Mouse (Mus musculus): Measurements from ENCODE around the gene Sst. TPM values are rescaled to one million over a fixed set of nuclear protein-coding genes. Genes with fewer than 3 reads are reported as not detected.

The Sst gene
- total and polyA plus RNA-seq, 3 experiments, result not detected

DNA sequence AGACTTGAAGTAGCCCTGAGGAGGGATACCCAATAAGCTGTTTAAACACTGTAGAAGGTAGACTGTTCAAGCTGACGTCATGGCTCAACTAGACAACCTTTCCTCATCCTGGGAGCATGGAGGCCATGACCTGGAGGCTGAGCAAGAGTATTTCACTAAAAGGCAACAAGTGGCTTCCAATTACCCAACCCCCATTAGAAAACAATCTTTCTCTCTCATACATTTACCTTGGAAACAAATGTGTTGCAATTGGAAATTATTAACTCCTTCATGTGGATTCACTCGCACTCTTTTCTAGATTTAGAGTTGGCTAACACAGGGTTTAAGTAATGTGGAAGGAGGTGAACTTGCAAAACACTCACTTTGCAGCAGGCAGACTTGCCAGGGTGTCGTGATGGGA lies 4.4 kb upstream of the Sst start:
- no peaks in the 10 kb centered on the region for H3K27me3 ChIP-seq (ENCODE audit: control insufficient read depth in 1 of 2, insufficient read depth in 2 of 2, low read length in 2 of 2)
- H3K36me3 ChIP-seq (ENCODE audit: control insufficient read depth in 1 of 2, insufficient read depth in 2 of 2, low read length in 2 of 2), result no peaks in the 10 kb centered on the region
- H3K4me3 ChIP-seq (ENCODE audit: control insufficient read depth in 1 of 2, insufficient read depth in 1 of 2, low read depth in 2 of 2, low read length in 2 of 2), result no peak overlapping the region
- no peak overlapping the region for H3K27ac ChIP-seq (ENCODE audit: control insufficient read depth, low read depth, low read length)
- no peaks in the 10 kb centered on the region; the same call in 1 of the 2 replicates for H3K9me3 ChIP-seq (replicated peaks; ENCODE audit: insufficient read depth, low read length)
- no peaks in the 10 kb centered on the region for H3K79me2 ChIP-seq (ENCODE audit: control insufficient read depth, insufficient read depth, low read length, poor library complexity)
- H3K4me1 ChIP-seq (ENCODE audit: control insufficient read depth in 1 of 2, insufficient read depth in 2 of 2, low read length in 2 of 2), result no peaks in the 10 kb centered on the region
- TF ChIP-seq JUND (IDR thresholded peaks at IDR 0.05; ENCODE audit: low read depth, low read length) (no peak), TAL1 (IDR thresholded peaks at IDR 0.05; ENCODE audit: low read length) (no peak), CHD2 (IDR thresholded peaks at IDR 0.05; ENCODE audit: low read length) (no peak), POLR2AphosphoS5 (IDR thresholded peaks at IDR 0.05; ENCODE audit: borderline replicate concordance, low read depth, low read length) (no peak), ZNF384 (IDR thresholded peaks at IDR 0.05; ENCODE audit: low read depth, low read length) (no peak), ZC3H11A (IDR thresholded peaks at IDR 0.05; ENCODE audit: low read depth, low read length) (no peak), TCF12 (IDR thresholded peaks at IDR 0.05; ENCODE audit: low read depth, low read length) (no peak), BHLHE40 (IDR thresholded peaks at IDR 0.05; ENCODE audit: borderline replicate concordance, low read depth, low read length) (no peak), CTCF (IDR thresholded peaks at IDR 0.05 in 2 of 3, conservative IDR thresholded peaks at IDR 0.05 in 1 of 3; ENCODE audit: control insufficient read depth in 1 of 3, insufficient read depth in 1 of 3, low read depth in 2 of 3, low read length in 3 of 3, poor library complexity in 1 of 3, severe bottlenecking in 1 of 3) (no peak), MYC (IDR thresholded peaks at IDR 0.05; ENCODE audit: low read depth, low read length) (no peak), ZKSCAN1 (IDR thresholded peaks at IDR 0.05; ENCODE audit: low read depth, low read length) (no peak), ETS1 (IDR thresholded peaks at IDR 0.05; ENCODE audit: low read depth, low read length) (no peak), E2F4 (IDR thresholded peaks at IDR 0.05; ENCODE audit: borderline replicate concordance, low read depth, low read length) (no peak), HCFC1 (IDR thresholded peaks at IDR 0.05; ENCODE audit: low read depth, low read length) (no peak), GATA1 (IDR thresholded peaks at IDR 0.05; ENCODE audit: low read depth, low read length) (no peak), POLR2A (IDR thresholded peaks at IDR 0.05; ENCODE audit: control insufficient read depth in 1 of 2, insufficient read depth in 1 of 2, low read depth in 1 of 2, low read length in 2 of 2, poor library complexity in 1 of 2) (no peak), ZMIZ1 (IDR thresholded peaks at IDR 0.05; ENCODE audit: low read depth, low read length) (no peak), SMC3 (IDR thresholded peaks at IDR 0.05; ENCODE audit: low read depth, low read length) (no peak), MXI1 (IDR thresholded peaks at IDR 0.05; ENCODE audit: low read depth, low read length) (no peak)
- no peak for DNase-seq (ENCODE audit: low read depth, low spot score)
- H3K9ac ChIP-seq (ENCODE audit: control insufficient read depth, low read depth, low read length, poor library complexity, severe bottlenecking), result no peak overlapping the region

DNA sequence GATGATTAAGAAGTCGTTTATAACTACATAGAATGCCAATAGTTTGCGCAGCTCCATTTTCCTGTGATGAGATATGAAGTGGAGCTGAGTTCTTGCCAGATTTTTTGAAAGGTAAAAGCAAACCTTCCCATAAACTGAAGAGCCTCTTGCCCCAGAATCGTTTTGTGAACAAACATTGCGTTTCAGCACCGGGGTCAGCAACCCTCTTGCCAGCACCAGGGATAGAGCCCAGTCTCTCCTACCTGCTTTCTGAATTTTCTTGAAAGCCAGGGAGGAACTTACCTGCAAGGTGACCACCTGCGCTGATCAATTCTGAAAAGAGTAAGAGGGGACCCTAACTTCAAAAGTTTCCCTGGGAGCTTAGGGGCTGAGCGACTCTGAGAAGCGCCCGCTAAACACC lies 607 bp downstream of the Sst start:
- no peak for TF ChIP-seq JUND (IDR thresholded peaks at IDR 0.05; ENCODE audit: low read depth, low read length)
- no peak for TF ChIP-seq ZC3H11A (IDR thresholded peaks at IDR 0.05; ENCODE audit: low read depth, low read length)
- no peak for TF ChIP-seq SIN3A (IDR thresholded peaks at IDR 0.05; ENCODE audit: low read length)
- no peak for TF ChIP-seq MAX (IDR thresholded peaks at IDR 0.05; ENCODE audit: low read length)
- TF ChIP-seq POLR2AphosphoS5 (IDR thresholded peaks at IDR 0.05; ENCODE audit: borderline replicate concordance, low read depth, low read length), result no peak
- TF ChIP-seq TBP (IDR thresholded peaks at IDR 0.05; ENCODE audit: low read depth, low read length), result no peak
- no peak for TF ChIP-seq TCF12 (IDR thresholded peaks at IDR 0.05; ENCODE audit: low read depth, low read length)
- no peak for TF ChIP-seq NELFE (IDR thresholded peaks at IDR 0.05; ENCODE audit: low read depth, low read length)
- TF ChIP-seq CHD1 (IDR thresholded peaks at IDR 0.05; ENCODE audit: low read depth, low read length), result no peak
- TF ChIP-seq MAFK (IDR thresholded peaks at IDR 0.05; ENCODE audit: borderline replicate concordance, low read depth, low read length), result no peak
- Histone ChIP-seq H3K4me1 (ENCODE audit: control insufficient read depth in 1 of 2, insufficient read depth in 2 of 2, low read length in 2 of 2) (no peaks in the 10 kb centered on the region), H3K36me3 (ENCODE audit: control insufficient read depth in 1 of 2, insufficient read depth in 2 of 2, low read length in 2 of 2) (no peaks in the 10 kb centered on the region), H3K27me3 (ENCODE audit: control insufficient read depth in 1 of 2, insufficient read depth in 2 of 2, low read length in 2 of 2) (no peaks in the 10 kb centered on the region), H3K4me3 (ENCODE audit: control insufficient read depth in 1 of 2, insufficient read depth in 1 of 2, low read depth in 2 of 2, low read length in 2 of 2) (no peak overlapping the region), H3K9me3 (replicated peaks; ENCODE audit: insufficient read depth, low read length) (no peaks in the 10 kb centered on the region), H3K79me2 (ENCODE audit: control insufficient read depth, insufficient read depth, low read length, poor library complexity) (no peaks in the 10 kb centered on the region), H3K27ac (ENCODE audit: control insufficient read depth, low read depth, low read length) (no peak overlapping the region), H3K9ac (ENCODE audit: control insufficient read depth, low read depth, low read length, poor library complexity, severe bottlenecking) (no peak overlapping the region)
- DNase-seq (ENCODE audit: low read depth, low spot score), result no peak
